Mouse (Mus musculus) liver, embryonic 14.5 days (tissue): ENCODE data around the gene Sirpa.

ENCODE experiments used
- CTCF ChIP-seq: IDR thresholded peaks from 2 replicates; pipeline ENCODE4 v1.5.1; 2016; ENCODE audit warnings: antibody characterized with exemption, low read depth, control low read depth
- EP300 ChIP-seq: IDR thresholded peaks from 2 replicates; pipeline ENCODE4 v1.6.1; 2016; ENCODE audit warnings: antibody characterized with exemption, low read depth

GRCm38 (mm10) chr2:129556081-129556480, 36.6 kb upstream of the Sirpa start:
- TF ChIP-seq CTCF (no peak), EP300 (no peak)
